Comparison of ENCODE assay signal across 25 mouse cellular contexts in genomic region chr19:20402516-20403200, GRCm38 (mm10). TPM values are rescaled to one million over a fixed set of nuclear protein-coding genes. Genes with fewer than 3 reads are reported as not detected.
DNase-seq lines count a peak whose midpoint lies in the region; ATAC-seq and TF ChIP-seq lines count a peak whose summit lies in the region.
"Had no signal": no experiment of that assay in that cellular context is flagged by ENCODE, and none has a peak within 500 bp of the region (broad histone marks: within the 10 kb centered on the region; RNA-seq: fewer than 3 reads in every experiment).

No protein-coding gene starts in this region.

- no peaks in the 10 kb centered on the region for H3K9me3 ChIP-seq in lung, postnatal 0 days (ENCODE audit: low read length)
- H3K9me3 ChIP-seq in intestine, embryonic 15.5 days: no peaks in the 10 kb centered on the region
- H3K9me3 ChIP-seq: embryonic facial prominence, embryonic 10.5 days; embryonic facial prominence, embryonic 15.5 days; forebrain, embryonic 13.5 days; G1E; kidney, embryonic 15.5 days; liver, embryonic 12.5 days; midbrain, embryonic 12.5 days; neural tube, embryonic 13.5 days had no signal

- peak; percentile 21 for DNase-seq in lung, postnatal 0 days (ENCODE audit: low spot score)
- no peak for DNase-seq in lung, adult 18-20 months
- DNase-seq in Muller cell, postnatal 12 days (ENCODE audit: inconsistent ontology term): peak; percentile 71
- DNase-seq in layer of hippocampus, postnatal 10 days (ENCODE audit: low spot score in 2 of 2): no peak
- no peak for DNase-seq in kidney, adult 8-10 months
- DNase-seq: adrenal gland, adult 8-10 months; gastrocnemius, postnatal 14 days; heart, adult 11 months; heart, postnatal 4 days; liver, postnatal 0 days; thymus, postnatal 14 days had no signal

- no peaks in the 10 kb centered on the region for H3K36me3 ChIP-seq in lung, postnatal 0 days (ENCODE audit: insufficient read depth, low read length)
- no peaks in the 10 kb centered on the region for H3K36me3 ChIP-seq in intestine, embryonic 15.5 days
- H3K36me3 ChIP-seq: embryonic facial prominence, embryonic 10.5 days; embryonic facial prominence, embryonic 15.5 days; G1E; kidney, embryonic 15.5 days; liver, embryonic 12.5 days; midbrain, embryonic 12.5 days; neural tube, embryonic 13.5 days had no signal

- peaks cover 4% of the 10 kb centered on the region; the same call in 1 of the 2 replicates for H3K4me1 ChIP-seq in lung, postnatal 0 days (ENCODE audit: insufficient read depth, low read depth, low read length)
- H3K4me1 ChIP-seq in intestine, embryonic 15.5 days (replicated peaks): no peaks in the 10 kb centered on the region
- H3K4me1 ChIP-seq: embryonic facial prominence, embryonic 10.5 days; forebrain, embryonic 13.5 days; kidney, embryonic 15.5 days; liver, embryonic 12.5 days; midbrain, embryonic 12.5 days; neural tube, embryonic 13.5 days had no signal

- no peak overlapping the region for H3K4me2 ChIP-seq in lung, postnatal 0 days (replicated peaks; ENCODE audit: low read depth, low read length)
- H3K4me2 ChIP-seq in intestine, embryonic 15.5 days (replicated peaks): no peak overlapping the region
- H3K4me2 ChIP-seq: embryonic facial prominence, embryonic 15.5 days; forebrain, embryonic 13.5 days; heart, embryonic 11.5 days; hindbrain, embryonic 14.5 days; kidney, embryonic 15.5 days; liver, embryonic 12.5 days; midbrain, embryonic 12.5 days; neural tube, embryonic 13.5 days had no signal

- no peaks in the 10 kb centered on the region for H3K27me3 ChIP-seq in lung, postnatal 0 days (replicated peaks; ENCODE audit: insufficient read depth, low read length)
- no peaks in the 10 kb centered on the region for H3K27me3 ChIP-seq in intestine, embryonic 15.5 days (replicated peaks)
- H3K27me3 ChIP-seq: embryonic facial prominence, embryonic 15.5 days; forebrain, embryonic 13.5 days; kidney, embryonic 15.5 days; liver, embryonic 12.5 days; midbrain, embryonic 12.5 days; neural tube, embryonic 13.5 days had no signal

- no peak overlapping the region for H3K9ac ChIP-seq in lung, postnatal 0 days (replicated peaks; ENCODE audit: low read depth)
- H3K9ac ChIP-seq in intestine, embryonic 15.5 days: no peak overlapping the region
- H3K9ac ChIP-seq: embryonic facial prominence, embryonic 15.5 days; forebrain, embryonic 13.5 days; hindbrain, embryonic 14.5 days; kidney, embryonic 15.5 days; liver, embryonic 12.5 days; liver, postnatal 0 days; midbrain, embryonic 12.5 days; neural tube, embryonic 13.5 days had no signal

- TF ChIP-seq CTCF in lung, postnatal 0 days (IDR thresholded peaks at IDR 0.05): no peak

- TF ChIP-seq EP300 in lung, postnatal 0 days (IDR thresholded peaks at IDR 0.05): peak; percentile 17; the same call in 1 of the 2 replicates

- WGBS in lung, postnatal 0 days: 31% methylated on average over 5 of the region's 5 CpGs
- WGBS in intestine, embryonic 15.5 days: 41% methylated on average over 5 of the region's 5 CpGs

- H3K4me3 ChIP-seq in lung, postnatal 0 days (ENCODE audit: low read depth, low read length): no peak overlapping the region
- no peak overlapping the region for H3K4me3 ChIP-seq in intestine, embryonic 15.5 days (replicated peaks)
- H3K4me3 ChIP-seq: embryonic facial prominence, embryonic 10.5 days; embryonic facial prominence, embryonic 15.5 days; forebrain, embryonic 13.5 days; kidney, embryonic 15.5 days; left cerebral cortex, adult 2 months; liver, embryonic 12.5 days; midbrain, embryonic 12.5 days; neural tube, embryonic 13.5 days had no signal

- no peak overlapping the region for H3K27ac ChIP-seq in lung, postnatal 0 days (ENCODE audit: low read length)
- H3K27ac ChIP-seq in intestine, embryonic 15.5 days: no peak overlapping the region
- H3K27ac ChIP-seq: embryonic facial prominence, embryonic 10.5 days; embryonic facial prominence, embryonic 15.5 days; forebrain, embryonic 13.5 days; hindbrain, embryonic 14.5 days; kidney, embryonic 15.5 days; left cerebral cortex, adult 2 months; liver, embryonic 12.5 days; midbrain, embryonic 12.5 days; neural tube, embryonic 13.5 days had no signal

- no peak for ATAC-seq in lung, postnatal 0 days
- ATAC-seq in granulocyte monocyte progenitor cell, adult 5-6 weeks (replicated peaks; ENCODE audit: poor library complexity, severe bottlenecking): peak; percentile 47; the same call in 1 of the 2 replicates
- no peak for ATAC-seq in intestine, embryonic 15.5 days
- ATAC-seq: activated CD4-positive, CD25-positive, alpha-beta regulatory T cell, adult 4 months; forebrain, embryonic 13.5 days; liver, embryonic 12.5 days; liver, postnatal 0 days had no signal

RNA-seq across cellular contexts. Expression of gene Anxa1, which starts 11.9 kb away (rescaled TPM):
- 505 and 526 TPM in 2 replicates for polyA plus RNA-seq in lung, postnatal 0 days (2015; fragmentation: Nextera tagmentation; extraction: Ambion mirVana)
- 195 and 239 TPM in 2 replicates for total RNA-seq in granulocyte monocyte progenitor cell, adult 5-6 weeks (2014; fragmentation: Nextera tagmentation)
- total RNA-seq in granulocyte monocyte progenitor cell, adult 5-6 weeks (2017): 534 and 546 TPM in 2 replicates
- 51.5 and 61.8 TPM in 2 replicates for polyA plus RNA-seq in intestine, embryonic 15.5 days (2015; fragmentation: Nextera tagmentation; extraction: Ambion mirVana)
- 1 to 10 TPM; 1.8 to 2.2 TPM for total RNA-seq in layer of hippocampus, postnatal 10 days (2021)
- polyA plus RNA-seq: G1E had no signal

Comparison
In these comparisons a context has a peak if more than half of its experiments do, and no peak if none do; other contexts are left out.
1. DNase-seq: peak in lung, postnatal 0 days (single experiment) and Muller cell, postnatal 12 days (single experiment); none in lung, adult 18-20 months (0 of 2), layer of hippocampus, postnatal 10 days (0 of 2) and kidney, adult 8-10 months (0 of 2).
2. RNA of gene Anxa1, which starts 11.9 kb away (total RNA-seq): 195 to 546 TPM in granulocyte monocyte progenitor cell, adult 5-6 weeks; 1.8 to 2.2 TPM in layer of hippocampus, postnatal 10 days; every median in the first group is over 10 times any median in the second.